Mouse (Mus musculus): ENCODE results near the gene 2300003K06Rik.
"Not testable (repeated sequence)": the region's sequence is repeated elsewhere in the genome, so short reads cannot be mapped to it uniquely, and the experiment has no call there.

Gene 2300003K06Rik

GRCm38 (mm10) chr11:99837966-99838365, at the start of gene 2300003K06Rik:
2300003K06Rik (minus strand) TSS chr11:99838066.
- no peak for DNase-seq (ENCODE audit: low spot score)

GRCm38 (mm10) chr11:99878887-99879286, 41.0 kb upstream of the 2300003K06Rik start, which contains the start of gene Gm11567:
Gm11567 (plus strand) TSS chr11:99879187.
- DNase-seq (ENCODE audit: low spot score), result not testable (repeated sequence)

- not testable (repeated sequence) for DNase-seq (ENCODE audit: low spot score)
These were observed 35.2 kb upstream of the 2300003K06Rik start, which contains the start of gene Krtap9-1 for GRCm38 (mm10) chr11:99873089-99873488. Krtap9-1 (plus strand) TSS chr11:99873389.

- DNase-seq (ENCODE audit: low spot score), result not testable (repeated sequence)
These were observed 26.3 kb upstream of the 2300003K06Rik start, which contains the start of gene Gm11559 for GRCm38 (mm10) chr11:99864176-99864575. Gm11559 (plus strand) TSS chr11:99864476.

GRCm38 (mm10) chr11:99858761-99859160, 20.9 kb upstream of the 2300003K06Rik start:
- DNase-seq (ENCODE audit: low spot score), result no peak

GRCm38 (mm10) chr11:99857617-99858016, 19.8 kb upstream of the 2300003K06Rik start, which contains the start of gene Gm11568:
Gm11568 (plus strand) TSS chr11:99857917.
- DNase-seq (ENCODE audit: low spot score), result no peak

- no peak for DNase-seq (ENCODE audit: low spot score)
These were observed 16.3 kb upstream of the 2300003K06Rik start for GRCm38 (mm10) chr11:99854121-99854520.

- no peak for DNase-seq (ENCODE audit: low spot score)
These were observed 13.6 kb upstream of the 2300003K06Rik start, which contains the start of gene Krtap4-16 for GRCm38 (mm10) chr11:99851508-99851907. Krtap4-16 (minus strand) TSS chr11:99851608.

GRCm38 (mm10) chr11:99846746-99847145, 8.9 kb upstream of the 2300003K06Rik start:
- no peak for DNase-seq (ENCODE audit: low spot score)

- no peak for DNase-seq (ENCODE audit: low spot score)
These were observed 4.3 kb upstream of the 2300003K06Rik start for GRCm38 (mm10) chr11:99842185-99842584.

- not testable (repeated sequence) for DNase-seq (ENCODE audit: low spot score)
These were observed 22.3 kb downstream of the 2300003K06Rik start, which contains the start of gene Gm11564 for GRCm38 (mm10) chr11:99815566-99815965. Gm11564 (minus strand) TSS chr11:99815666.

- not testable (repeated sequence) for DNase-seq (ENCODE audit: low spot score)
These were observed 28.1 kb downstream of the 2300003K06Rik start, which contains the start of gene Krtap4-13 for GRCm38 (mm10) chr11:99809792-99810191. Krtap4-13 (minus strand) TSS chr11:99809892.

GRCm38 (mm10) chr11:99804346-99804745, 33.5 kb downstream of the 2300003K06Rik start, which contains the start of gene Gm11554:
Gm11554 (minus strand) TSS chr11:99804446.
- DNase-seq (ENCODE audit: low spot score), result not testable (repeated sequence)

- DNase-seq (ENCODE audit: low spot score), result not testable (repeated sequence)
These were observed 39.0 kb downstream of the 2300003K06Rik start, which contains the start of gene Gm11569 for GRCm38 (mm10) chr11:99798832-99799231. Gm11569 (minus strand) TSS chr11:99798932.

- DNase-seq (ENCODE audit: low spot score), result no peak
These were observed 44.5 kb downstream of the 2300003K06Rik start, which contains the start of gene Gm11596 for GRCm38 (mm10) chr11:99793367-99793766. Gm11596 (minus strand) TSS chr11:99793467.

Measured in left cerebral cortex, adult 11 months (tissue).